In the genomic region with DNA sequence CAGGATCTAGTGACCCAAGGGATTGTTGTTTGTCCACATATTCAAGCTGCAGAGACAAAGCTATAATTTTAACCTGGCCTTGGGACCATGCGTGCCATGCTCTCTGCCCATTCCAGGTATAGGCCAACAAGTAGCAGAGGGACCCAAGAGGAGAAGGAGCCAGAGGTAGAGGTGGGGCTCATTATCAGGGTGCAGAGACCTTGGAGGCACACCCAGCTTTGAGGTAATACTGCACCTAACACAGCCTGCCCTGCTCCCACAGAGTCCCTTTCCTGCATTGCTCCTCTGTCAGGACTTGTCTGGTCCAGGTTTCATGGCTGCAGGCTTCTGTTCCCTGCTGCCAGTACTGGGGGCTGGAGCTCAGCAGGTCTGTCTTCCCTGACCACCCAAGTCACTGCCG, we compare ENCODE assay signal across 11 mouse cellular contexts.
"Had no signal": no experiment of that assay in that cellular context is flagged by ENCODE, and none has a peak within 500 bp of the region (broad histone marks: within the 10 kb centered on the region; RNA-seq: fewer than 3 reads in every experiment).

No protein-coding gene starts in this region.

- H3K4me2 ChIP-seq: limb, embryonic 13.5 days had no signal

- ATAC-seq: lung, postnatal 0 days had no signal

- H3K36me3 ChIP-seq: limb, embryonic 13.5 days; midbrain, embryonic 10.5 days had no signal

- DNase-seq: kidney, adult 11 months; kidney, adult 9 months; kidney, postnatal 10 days; lung, adult 2 months; lung, postnatal 4 days; midbrain, embryonic 14.5 days; thymus, postnatal 36 days had no signal

- H3K27me3 ChIP-seq: limb, embryonic 13.5 days had no signal

- H3K4me3 ChIP-seq: limb, embryonic 13.5 days; midbrain, embryonic 10.5 days; myocyte had no signal

- H3K9me3 ChIP-seq: limb, embryonic 13.5 days; midbrain, embryonic 10.5 days had no signal

- H3K4me1 ChIP-seq: midbrain, embryonic 10.5 days had no signal

- H3K27ac ChIP-seq: limb, embryonic 13.5 days; midbrain, embryonic 10.5 days had no signal

- H3K9ac ChIP-seq: limb, embryonic 13.5 days had no signal
